Mouse (Mus musculus): ENCODE measurements around the gene Gm20481.
A peak's percentile ranks its signal among the peaks of the same experiment; 100 is the strongest.
"Not testable (repeated sequence)": the region's sequence is repeated elsewhere in the genome, so short reads cannot be mapped to it uniquely, and the experiment has no call there.

Gene Gm20481

GRCm38 (mm10) chr17:34969822-34970221 is at the start of gene Gm20481:
Gene Gm20481 (plus strand): TSS chr17:34969912.
- DNase-seq (ENCODE audit: low spot score), result not testable (repeated sequence)

- DNase-seq (ENCODE audit: low spot score), result no peak
Measured at GRCm38 (mm10) chr17:34922939-34923338, 46.8 kb upstream of the Gm20481 start.

DNA sequence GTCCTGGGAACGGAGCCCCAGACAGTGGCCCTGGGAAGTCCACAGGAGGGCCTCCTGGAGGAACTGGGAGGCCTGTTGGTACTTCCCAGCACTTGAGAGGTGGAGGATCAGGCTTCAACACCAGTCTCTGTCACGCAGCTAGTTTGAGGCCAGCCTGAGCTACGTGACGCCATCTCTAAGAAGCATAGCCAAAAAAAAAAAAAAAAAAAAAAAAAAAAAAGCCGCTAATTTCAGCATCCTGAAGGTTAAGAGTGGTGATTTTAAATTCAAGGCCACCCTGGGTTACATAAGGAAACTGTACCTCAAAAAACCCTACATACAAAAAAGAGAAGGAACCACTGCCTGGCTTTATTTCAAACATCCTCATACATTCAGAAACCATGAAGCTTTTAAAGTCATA is 45.5 kb upstream of the Gm20481 start:
- DNase-seq (ENCODE audit: low spot score), result no peak

GRCm38 (mm10) chr17:34927306-34928019 is 42.2 kb upstream of the Gm20481 start:
- no peak for DNase-seq (ENCODE audit: low spot score)

- DNase-seq (ENCODE audit: low spot score), result no peak
Measured at GRCm38 (mm10) chr17:34928841-34929240, 40.9 kb upstream of the Gm20481 start.

DNA sequence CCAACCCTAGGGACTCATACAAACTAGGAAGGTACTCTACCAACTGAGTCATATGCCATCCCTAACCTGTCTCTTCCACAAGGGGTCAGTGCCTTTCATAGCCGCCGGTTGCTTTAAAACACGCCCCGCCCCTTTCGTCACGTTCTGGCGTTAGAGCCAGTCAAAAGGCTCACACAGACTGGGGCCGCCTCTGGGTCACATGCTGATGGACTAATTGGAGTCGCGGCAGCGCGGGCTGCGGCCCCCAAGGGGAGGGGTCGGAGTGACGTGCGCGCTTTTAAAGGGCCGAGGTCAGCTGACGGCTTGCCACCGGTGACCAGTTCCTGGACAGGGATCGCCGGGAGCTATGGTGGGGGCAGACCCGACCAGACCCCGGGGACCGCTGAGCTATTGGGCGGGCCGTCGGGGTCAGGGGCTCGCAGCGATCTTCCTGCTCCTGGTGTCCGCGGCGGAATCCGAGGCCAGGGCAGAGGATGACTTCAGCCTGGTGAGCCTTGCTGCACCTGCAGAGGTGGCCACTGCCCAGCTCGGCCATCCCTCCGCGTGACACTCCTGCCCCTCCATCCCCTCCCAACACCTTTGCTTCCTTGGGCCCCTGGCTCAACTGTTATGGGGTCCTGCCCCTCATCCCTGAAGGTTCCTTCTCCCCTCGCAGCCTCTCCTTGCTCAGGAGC is 38.5 kb upstream of the Gm20481 start, which contains the start of gene Neu1:
TSS of gene Neu1 (plus strand) at position 193 of the 674 bp plus-strand sequence.
- DNase-seq (ENCODE audit: low spot score), result peak; percentile 99

DNA sequence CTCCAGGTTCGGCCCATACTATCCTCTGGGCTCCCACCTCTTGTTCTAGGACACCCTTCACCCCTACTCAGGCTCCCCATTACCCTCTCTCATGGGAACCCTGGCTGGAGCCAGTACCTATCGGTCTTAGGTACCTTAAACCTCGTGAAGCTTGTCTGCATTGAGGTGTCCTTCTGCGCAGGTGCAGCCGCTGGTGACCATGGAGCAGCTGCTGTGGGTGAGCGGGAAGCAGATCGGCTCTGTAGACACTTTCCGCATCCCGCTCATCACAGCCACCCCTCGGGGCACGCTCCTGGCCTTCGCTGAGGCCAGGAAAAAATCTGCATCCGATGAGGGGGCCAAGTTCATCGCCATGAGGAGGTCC is 38.0 kb upstream of the Gm20481 start:
- no peak for DNase-seq (ENCODE audit: low spot score)

DNA sequence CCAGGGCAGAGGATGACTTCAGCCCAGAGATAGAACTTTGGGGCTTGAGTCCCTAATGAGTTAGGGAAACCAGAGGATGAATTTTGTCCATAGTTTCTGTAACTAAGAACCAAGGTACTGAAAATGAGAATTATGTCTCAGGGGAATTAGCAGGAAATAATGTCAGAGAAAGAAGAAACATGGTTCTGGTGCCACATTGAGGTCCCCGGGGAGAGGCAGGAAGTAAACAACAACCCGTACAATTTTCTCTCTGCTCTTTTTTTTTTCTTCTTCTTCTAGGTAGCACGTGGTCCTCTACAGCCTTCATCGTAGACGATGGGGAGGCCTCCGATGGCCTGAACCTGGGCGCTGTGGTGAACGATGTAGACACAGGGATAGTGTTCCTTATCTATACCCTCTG is 37.4 kb upstream of the Gm20481 start:
- no peak for DNase-seq (ENCODE audit: low spot score)

GRCm38 (mm10) chr17:34934031-34934430 is 35.7 kb upstream of the Gm20481 start:
- peak; percentile 20 for DNase-seq (ENCODE audit: low spot score)

- DNase-seq (ENCODE audit: low spot score), result no peak
Measured at GRCm38 (mm10) chr17:34934830-34935229, 34.9 kb upstream of the Gm20481 start.

- DNase-seq (ENCODE audit: low spot score), result no peak
Measured at GRCm38 (mm10) chr17:34937960-34938505, 31.7 kb upstream of the Gm20481 start.

GRCm38 (mm10) chr17:34941344-34942041 is 28.2 kb upstream of the Gm20481 start:
- peak; percentile 56 for DNase-seq (ENCODE audit: low spot score)

DNA sequence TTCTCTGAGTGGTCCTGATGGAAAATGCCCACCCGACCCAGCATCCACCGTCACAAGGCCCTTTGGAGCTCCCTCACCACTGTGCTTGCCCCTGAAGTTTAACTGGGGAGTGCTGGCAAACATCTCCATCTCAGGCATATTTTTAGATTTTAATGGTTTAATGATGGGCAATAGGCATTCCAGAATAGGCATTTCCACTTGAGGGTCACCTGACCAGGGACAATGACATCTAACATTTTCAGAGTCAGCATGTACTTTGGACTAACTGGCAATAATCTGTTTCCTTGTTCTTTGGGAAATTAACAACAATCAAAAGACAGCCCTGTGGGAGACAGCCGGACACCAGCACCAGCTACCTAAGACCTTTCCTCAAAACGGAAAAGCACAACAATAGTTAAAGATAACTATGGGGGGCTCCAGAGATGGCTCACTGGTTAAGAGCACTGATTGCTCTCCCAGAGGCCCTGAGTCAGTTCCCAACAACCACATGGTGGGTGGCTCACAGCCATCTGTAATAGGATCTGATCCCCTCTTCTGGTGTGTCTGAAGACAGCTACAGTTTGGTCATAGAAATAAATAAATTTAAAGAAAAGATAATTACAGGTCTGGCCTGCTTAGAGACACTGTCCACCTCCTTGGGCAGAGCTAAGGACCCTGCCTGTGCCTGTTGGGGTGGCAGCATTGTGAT is 26.4 kb upstream of the Gm20481 start:
- no peak for DNase-seq (ENCODE audit: low spot score)

DNA sequence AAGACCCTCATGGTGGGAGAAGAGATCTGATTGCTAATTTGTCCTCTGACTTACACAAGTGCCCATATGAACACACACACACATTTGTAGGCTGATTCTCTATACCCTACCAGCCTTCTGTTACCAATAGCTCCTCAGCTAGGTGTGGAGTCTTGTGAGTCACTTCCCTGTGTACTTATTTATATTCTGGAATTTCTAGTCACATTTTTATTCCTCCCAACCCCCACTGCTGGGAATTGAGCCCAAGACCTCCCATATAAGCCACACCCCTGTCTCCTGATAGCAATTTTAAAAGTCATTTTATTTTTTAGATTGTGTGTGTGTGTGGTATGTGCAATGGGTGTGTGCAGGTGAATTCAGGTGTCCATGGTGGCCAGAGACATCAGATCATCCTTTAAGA is 25.4 kb upstream of the Gm20481 start:
- no peak for DNase-seq (ENCODE audit: low spot score)

GRCm38 (mm10) chr17:34946486-34947140 is 23.1 kb upstream of the Gm20481 start:
- no peak for DNase-seq (ENCODE audit: low spot score)

DNA sequence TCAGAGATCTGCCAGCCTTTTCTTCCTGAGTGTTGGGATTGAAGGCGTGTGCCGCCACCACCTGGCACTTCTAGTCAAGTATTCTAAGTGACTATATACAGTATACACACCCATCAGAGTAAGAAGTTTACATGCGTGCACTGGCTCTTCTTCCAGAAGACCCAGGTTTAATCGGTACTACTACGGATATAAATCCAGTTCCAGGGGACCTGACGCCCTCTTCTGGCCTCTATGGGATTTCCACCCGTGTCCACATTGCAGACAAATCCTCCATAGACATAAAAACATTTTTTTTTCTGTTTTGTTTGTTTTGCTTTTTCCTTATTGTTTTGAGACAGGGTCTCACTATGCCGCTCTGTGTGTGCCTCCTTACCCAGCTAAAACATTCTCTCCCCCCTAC is 22.1 kb upstream of the Gm20481 start:
- peak; percentile 64 for DNase-seq (ENCODE audit: low spot score)

DNA sequence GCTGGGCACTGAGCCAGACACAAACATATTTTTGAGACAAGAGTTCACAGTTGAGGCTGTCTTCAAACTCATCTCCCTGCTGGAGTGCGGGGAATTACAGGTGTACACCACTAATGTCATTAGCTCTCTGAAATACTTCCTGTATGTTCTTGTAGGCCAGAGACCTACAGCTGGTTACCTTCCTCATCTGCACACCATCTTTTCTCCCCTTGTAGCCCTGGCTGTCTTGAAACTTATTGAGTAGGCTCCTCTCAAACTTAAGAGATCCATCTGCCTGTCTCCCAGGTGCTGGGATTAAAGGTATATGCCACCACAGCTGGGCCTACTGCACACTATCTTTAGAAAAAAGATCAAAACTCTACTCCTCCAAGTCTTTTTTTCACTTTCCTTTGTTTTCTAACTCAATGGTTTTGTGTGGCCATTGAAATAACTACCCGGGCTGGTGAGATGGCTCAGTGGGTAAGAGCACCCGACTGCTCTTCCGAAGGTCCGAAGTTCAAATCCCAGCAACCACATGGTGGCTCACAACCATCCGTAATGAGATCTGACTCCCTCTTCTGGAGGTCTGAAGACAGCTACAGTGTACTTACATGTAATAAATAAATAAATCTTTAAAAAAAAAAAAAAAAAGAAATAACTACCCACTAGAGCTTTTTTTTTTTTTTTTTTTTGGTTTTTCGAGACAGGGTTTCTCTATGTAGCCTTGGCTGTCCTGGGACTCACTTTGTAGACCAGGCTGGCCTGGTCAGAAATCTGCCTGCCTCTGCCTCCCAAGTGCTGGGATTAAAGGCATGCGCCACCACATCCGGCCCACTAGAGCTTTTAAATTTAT is 20.8 kb upstream of the Gm20481 start:
- peak; percentile 26 for DNase-seq (ENCODE audit: low spot score)

GRCm38 (mm10) chr17:34949553-34949969 is 20.2 kb upstream of the Gm20481 start:
- peak; percentile 72 for DNase-seq (ENCODE audit: low spot score)

- peak; percentile 44 for DNase-seq (ENCODE audit: low spot score)
Measured at GRCm38 (mm10) chr17:34950514-34951455, 18.9 kb upstream of the Gm20481 start.
